Mouse (Mus musculus): ENCODE measurements around the gene Srrm3. TPM values are rescaled to one million over a fixed set of nuclear protein-coding genes. Genes with fewer than 3 reads are reported as not detected.

The Srrm3 gene
- polyA plus RNA-seq, 1 experiment from 2014 or later = 49.3 TPM

DNA sequence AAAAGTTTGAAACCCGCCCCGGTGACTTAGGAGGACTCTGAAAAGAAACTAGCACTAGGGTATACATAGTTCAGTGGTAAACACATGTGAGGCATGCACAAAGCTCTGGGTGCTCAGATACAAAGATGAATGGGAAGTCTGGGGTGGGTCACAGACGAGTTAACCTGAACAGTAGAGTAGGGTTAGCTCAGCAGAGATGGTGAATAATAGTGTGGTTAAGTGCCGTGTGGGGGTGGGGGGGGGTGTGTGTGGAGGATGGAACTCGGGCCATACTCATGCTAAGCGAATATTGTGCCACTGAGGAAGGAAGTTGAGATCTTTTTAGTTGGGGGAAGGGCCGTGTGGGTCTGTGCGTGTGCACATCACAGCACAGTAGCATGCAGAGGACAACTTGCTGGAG, 26.4 kb upstream of the Srrm3 start:
- no peak overlapping the region for H3K27ac ChIP-seq
- ATAC-seq (ENCODE audit: low FRiP score) = no peak
- H3K4me2 ChIP-seq (replicated peaks) = peak overlapping the region; percentile 89; the same call in 1 of the 2 replicates
- H3K27me3 ChIP-seq (ENCODE audit: control insufficient read depth, insufficient read depth, low read length) = no peaks in the 10 kb centered on the region
- peaks cover 36% of the 10 kb centered on the region for H3K36me3 ChIP-seq (replicated peaks; ENCODE audit: control insufficient read depth, insufficient read depth)
- no peak overlapping the region for H3K4me3 ChIP-seq (replicated peaks; ENCODE audit: low read length)
- 0 out of 2 replicates have a peak overlapping the region, but pooled peaks have one; percentile 81 for H3K9ac ChIP-seq
- H3K9me3 ChIP-seq (ENCODE audit: control insufficient read depth, low read length) = no peaks in the 10 kb centered on the region
- no peak for DNase-seq (ENCODE audit: low spot score)
- H3K4me1 ChIP-seq (replicated peaks; ENCODE audit: control insufficient read depth, insufficient read depth, low read length) = peaks cover 20% of the 10 kb centered on the region
- 86% methylated on average over 8 of the region's 8 CpGs for WGBS

DNA sequence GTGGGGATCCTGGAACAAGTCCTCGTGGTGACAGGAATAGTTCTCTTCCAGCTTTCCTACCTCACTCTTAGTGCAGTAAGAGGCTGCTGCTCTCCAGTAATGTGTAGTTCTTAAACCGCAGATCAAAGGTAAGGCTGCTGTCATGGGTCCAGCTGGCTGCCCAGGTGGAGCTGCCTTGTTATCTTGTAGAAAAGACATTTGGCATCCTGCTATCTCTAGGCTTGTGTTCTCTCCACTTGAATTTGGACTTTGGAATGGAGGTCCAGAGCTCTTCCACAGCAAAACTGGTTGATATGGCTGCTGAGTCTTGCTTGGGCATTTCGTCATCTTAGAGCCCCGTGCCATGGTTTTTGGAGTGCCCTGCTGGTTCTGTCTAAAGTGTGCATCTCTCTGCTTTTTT, 23.8 kb upstream of the Srrm3 start:
- Histone ChIP-seq H3K27ac (no peak overlapping the region), H3K4me1 (replicated peaks; ENCODE audit: control insufficient read depth, insufficient read depth, low read length) (peaks cover 15% of the 10 kb centered on the region), H3K4me3 (replicated peaks; ENCODE audit: low read length) (no peak overlapping the region), H3K27me3 (ENCODE audit: control insufficient read depth, insufficient read depth, low read length) (no peaks in the 10 kb centered on the region), H3K36me3 (replicated peaks; ENCODE audit: control insufficient read depth, insufficient read depth) (peaks cover 62% of the 10 kb centered on the region), H3K4me2 (replicated peaks) (no peak overlapping the region), H3K9me3 (ENCODE audit: control insufficient read depth, low read length) (no peaks in the 10 kb centered on the region), H3K9ac (no peak overlapping the region)
- 94% methylated on average over 4 of the region's 4 CpGs for WGBS
- ATAC-seq (ENCODE audit: low FRiP score) = no peak
- DNase-seq (ENCODE audit: low spot score) = no peak

DNA sequence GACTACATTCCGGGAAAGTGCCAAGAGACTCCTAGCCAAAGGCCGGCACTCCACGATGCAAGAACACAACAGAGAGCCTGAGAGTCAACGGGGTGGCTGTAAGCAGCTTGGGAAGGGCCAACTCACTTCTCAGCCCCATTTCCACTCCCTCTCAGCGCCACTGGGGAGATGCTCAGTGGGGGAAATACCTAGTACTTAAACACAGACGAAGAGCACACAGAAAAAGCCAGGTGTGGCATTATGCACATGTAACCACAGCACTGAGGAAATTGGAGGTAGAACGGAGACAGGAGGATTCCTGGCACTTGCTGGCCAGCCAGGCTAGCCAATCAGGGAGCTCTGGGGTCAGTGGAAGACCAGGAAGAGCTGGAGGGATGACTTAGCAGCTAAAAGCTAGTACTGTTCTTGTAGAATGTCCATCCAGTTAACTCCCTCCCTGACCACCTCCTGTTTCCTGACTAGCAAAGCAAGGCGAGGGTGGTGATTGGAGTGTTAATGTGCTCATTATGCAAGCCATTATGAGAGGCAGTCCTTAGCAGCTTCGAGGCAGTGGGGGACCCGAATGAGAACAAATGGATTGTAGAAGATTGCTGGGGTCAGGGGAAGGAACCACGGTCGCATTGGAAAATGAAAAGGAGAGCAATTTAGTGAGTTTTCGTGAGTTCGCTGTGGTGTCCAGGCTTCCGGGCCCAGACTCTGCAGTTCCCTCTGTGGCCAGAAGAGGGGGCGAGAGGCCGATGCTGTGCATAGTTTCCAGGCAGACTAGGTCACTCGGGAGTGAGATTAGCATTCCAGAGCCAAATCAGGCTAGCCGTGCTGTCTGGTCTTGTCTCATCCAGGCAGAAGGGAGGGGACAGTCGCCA, 12.5 kb upstream of the Srrm3 start:
- peak overlapping the region; percentile 45 for H3K9ac ChIP-seq
- WGBS = 9% methylated on average over 20 of the region's 20 CpGs

DNA sequence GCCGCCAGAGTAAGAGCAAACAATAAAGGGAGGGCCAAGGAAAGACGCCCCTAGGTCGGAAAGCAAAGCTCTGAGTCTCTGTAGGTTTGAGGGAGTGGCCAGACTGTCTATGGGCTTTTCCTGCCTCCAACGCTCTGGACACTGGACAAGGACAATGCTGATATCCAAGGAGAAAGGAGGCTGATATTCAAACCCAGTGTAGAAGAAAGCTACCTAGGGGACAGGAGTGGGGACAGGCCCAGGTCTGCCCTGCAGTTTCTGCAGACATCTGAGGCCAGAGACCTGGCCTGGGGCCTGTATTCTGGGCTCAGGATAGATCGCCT, 11.9 kb upstream of the Srrm3 start:
- Histone ChIP-seq H3K9me3 (ENCODE audit: control insufficient read depth, low read length) (no peaks in the 10 kb centered on the region), H3K27ac (peak overlapping the region; percentile 89), H3K36me3 (replicated peaks; ENCODE audit: control insufficient read depth, insufficient read depth) (peaks cover 24% of the 10 kb centered on the region), H3K4me2 (replicated peaks) (peak overlapping the region; percentile 22), H3K27me3 (ENCODE audit: control insufficient read depth, insufficient read depth, low read length) (no peaks in the 10 kb centered on the region), H3K9ac (peak overlapping the region; percentile 45), H3K4me1 (replicated peaks; ENCODE audit: control insufficient read depth, insufficient read depth, low read length) (peaks cover 6% of the 10 kb centered on the region; the same call in 1 of the 2 replicates), H3K4me3 (replicated peaks; ENCODE audit: low read length) (no peak overlapping the region)
- DNase-seq (ENCODE audit: low spot score) (no peak), ATAC-seq (ENCODE audit: low FRiP score) (no peak; the same call in 1 of the 2 replicates)
- 6% methylated on average over 5 of the region's 5 CpGs for WGBS

More for the DNA sequence above, 12.5 kb upstream of the Srrm3 start:
- peak overlapping the region; percentile 22 for H3K4me2 ChIP-seq (replicated peaks)
- H3K27ac ChIP-seq = peak overlapping the region; percentile 89
- peaks cover 30% of the 10 kb centered on the region for H3K36me3 ChIP-seq (replicated peaks; ENCODE audit: control insufficient read depth, insufficient read depth)
- DNase-seq (ENCODE audit: low spot score) = peak; percentile 93
- H3K4me3 ChIP-seq (replicated peaks; ENCODE audit: low read length) = peak overlapping the region; percentile 2; the same call in 1 of the 2 replicates
- ATAC-seq (ENCODE audit: low FRiP score) = peak; percentile 88
- peaks cover 6% of the 10 kb centered on the region; the same call in 1 of the 2 replicates for H3K4me1 ChIP-seq (replicated peaks; ENCODE audit: control insufficient read depth, insufficient read depth, low read length)
- H3K9me3 ChIP-seq (ENCODE audit: control insufficient read depth, low read length) = no peaks in the 10 kb centered on the region
- H3K27me3 ChIP-seq (ENCODE audit: control insufficient read depth, insufficient read depth, low read length) = no peaks in the 10 kb centered on the region

DNA sequence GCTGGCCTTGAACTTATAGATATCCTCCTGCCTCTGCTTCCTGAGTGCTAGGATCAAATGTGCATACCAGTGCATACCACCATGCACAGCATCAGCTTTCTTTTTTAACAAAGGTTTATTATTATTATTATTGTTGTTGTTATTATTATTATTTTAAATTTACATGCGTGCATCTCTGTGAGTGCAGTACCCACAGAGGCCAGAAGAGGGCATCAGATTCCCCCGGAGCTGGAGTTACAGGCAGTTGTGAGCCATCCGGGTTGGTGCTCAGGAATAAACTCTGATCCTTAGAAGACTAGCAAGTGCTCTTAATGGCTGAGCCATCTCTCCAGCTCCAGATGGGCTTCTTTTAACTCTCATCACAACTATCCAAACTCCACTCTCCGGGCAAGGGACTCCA, 6.9 kb upstream of the Srrm3 start:
- H3K9ac ChIP-seq = no peak overlapping the region
- H3K4me2 ChIP-seq (replicated peaks) = no peak overlapping the region
- ATAC-seq (ENCODE audit: low FRiP score) = no peak
- no peaks in the 10 kb centered on the region for H3K27me3 ChIP-seq (ENCODE audit: control insufficient read depth, insufficient read depth, low read length)
- no peaks in the 10 kb centered on the region for H3K36me3 ChIP-seq (replicated peaks; ENCODE audit: control insufficient read depth, insufficient read depth)
- 48% methylated on average over 4 of the region's 4 CpGs for WGBS
- no peak overlapping the region for H3K4me3 ChIP-seq (replicated peaks; ENCODE audit: low read length)
- no peak overlapping the region; the same call in 1 of the 2 replicates for H3K27ac ChIP-seq
- no peaks in the 10 kb centered on the region for H3K9me3 ChIP-seq (ENCODE audit: control insufficient read depth, low read length)
- no peak for DNase-seq (ENCODE audit: low spot score)
- H3K4me1 ChIP-seq (replicated peaks; ENCODE audit: control insufficient read depth, insufficient read depth, low read length) = peaks cover 12% of the 10 kb centered on the region

DNA sequence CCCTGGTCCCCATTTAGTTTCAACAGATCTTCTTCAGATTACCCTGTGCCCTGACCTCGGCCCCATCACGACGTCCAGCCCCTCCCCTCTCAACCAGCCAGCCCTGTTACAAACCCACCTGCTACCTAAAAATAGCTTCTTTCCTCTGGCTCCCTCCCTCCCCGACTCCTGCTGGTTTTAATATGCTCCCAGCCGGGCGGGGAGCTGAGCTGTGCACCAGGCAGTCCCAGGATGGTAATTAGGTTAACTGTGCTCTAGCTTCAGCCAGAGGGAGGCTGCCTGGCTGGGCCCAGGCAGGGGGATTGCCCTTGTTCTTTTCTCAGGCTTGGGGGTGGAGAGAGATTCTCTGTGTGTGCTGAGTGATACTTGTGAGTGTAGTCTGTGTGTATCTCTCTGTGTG, 5.8 kb upstream of the Srrm3 start:
- no peaks in the 10 kb centered on the region for H3K9me3 ChIP-seq (ENCODE audit: control insufficient read depth, low read length)
- WGBS = 2% methylated on average over 6 of the region's 6 CpGs
- no peak for DNase-seq (ENCODE audit: low spot score)

DNA sequence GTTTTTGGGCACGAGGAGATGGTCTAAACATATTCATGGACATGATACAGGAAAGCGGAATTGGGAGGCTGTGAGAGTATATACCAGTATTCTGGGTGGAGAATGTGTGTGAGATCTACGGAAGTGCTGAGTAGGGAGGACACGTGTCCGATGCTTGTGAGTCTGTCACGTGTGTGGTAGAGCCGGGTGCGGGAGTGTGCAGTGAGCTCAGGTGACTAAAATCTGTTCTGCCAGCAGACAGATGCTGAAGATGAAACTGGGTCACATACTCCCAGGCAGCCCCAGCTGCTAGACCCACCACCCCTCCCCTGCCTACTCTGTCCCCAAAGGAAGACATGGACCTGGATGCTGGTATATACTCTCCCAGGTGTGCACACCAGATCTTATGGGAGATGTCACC, 4.0 kb upstream of the Srrm3 start:
- H3K4me3 ChIP-seq (replicated peaks; ENCODE audit: low read length) = no peak overlapping the region
- H3K36me3 ChIP-seq (replicated peaks; ENCODE audit: control insufficient read depth, insufficient read depth) = no peaks in the 10 kb centered on the region
- H3K27me3 ChIP-seq (ENCODE audit: control insufficient read depth, insufficient read depth, low read length) = no peaks in the 10 kb centered on the region
- no peak overlapping the region for H3K27ac ChIP-seq
- no peak overlapping the region for H3K4me2 ChIP-seq (replicated peaks)
- WGBS = 86% methylated on average over 8 of the region's 8 CpGs
- peaks cover 12% of the 10 kb centered on the region for H3K4me1 ChIP-seq (replicated peaks; ENCODE audit: control insufficient read depth, insufficient read depth, low read length)
- no peak overlapping the region for H3K9ac ChIP-seq
- ATAC-seq (ENCODE audit: low FRiP score) = no peak
- H3K9me3 ChIP-seq (ENCODE audit: control insufficient read depth, low read length) = no peaks in the 10 kb centered on the region
- no peak for DNase-seq (ENCODE audit: low spot score)

More for the DNA sequence above, 5.8 kb upstream of the Srrm3 start:
- H3K4me1 ChIP-seq (replicated peaks; ENCODE audit: control insufficient read depth, insufficient read depth, low read length) = peaks cover 7% of the 10 kb centered on the region
- no peak overlapping the region for H3K4me2 ChIP-seq (replicated peaks)
- peak; percentile 55; the same call in 1 of the 2 replicates for ATAC-seq (ENCODE audit: low FRiP score)
- no peaks in the 10 kb centered on the region for H3K36me3 ChIP-seq (replicated peaks; ENCODE audit: control insufficient read depth, insufficient read depth)
- H3K4me3 ChIP-seq (replicated peaks; ENCODE audit: low read length) = no peak overlapping the region
- H3K27me3 ChIP-seq (ENCODE audit: control insufficient read depth, insufficient read depth, low read length) = no peaks in the 10 kb centered on the region
- H3K27ac ChIP-seq = peak overlapping the region; percentile 73
- no peak overlapping the region for H3K9ac ChIP-seq

DNA sequence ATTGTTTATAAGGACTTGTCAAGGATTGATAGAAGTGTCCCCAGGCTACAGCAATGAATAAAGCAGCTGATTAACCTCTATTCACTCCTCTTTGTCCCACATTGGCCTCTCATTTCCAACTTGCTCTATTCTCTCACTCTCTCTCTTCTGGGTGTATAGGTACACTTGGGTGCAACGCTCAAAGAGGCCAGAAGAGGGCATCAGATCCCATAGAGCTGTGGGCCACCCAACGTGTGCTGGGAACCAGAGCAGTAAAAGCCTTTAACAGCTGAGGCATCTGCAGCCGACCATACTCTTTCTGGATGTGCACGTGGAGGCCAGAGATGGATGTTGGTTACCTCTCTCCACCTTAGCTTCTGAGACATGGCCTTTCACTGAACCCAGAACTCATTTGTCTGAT, 3.6 kb upstream of the Srrm3 start:
- ATAC-seq (ENCODE audit: low FRiP score) = no peak
- Histone ChIP-seq H3K27ac (no peak overlapping the region), H3K4me3 (replicated peaks; ENCODE audit: low read length) (no peak overlapping the region), H3K27me3 (ENCODE audit: control insufficient read depth, insufficient read depth, low read length) (no peaks in the 10 kb centered on the region), H3K9ac (no peak overlapping the region), H3K4me1 (replicated peaks; ENCODE audit: control insufficient read depth, insufficient read depth, low read length) (peaks cover 17% of the 10 kb centered on the region), H3K4me2 (replicated peaks) (no peak overlapping the region), H3K9me3 (ENCODE audit: control insufficient read depth, low read length) (no peaks in the 10 kb centered on the region), H3K36me3 (replicated peaks; ENCODE audit: control insufficient read depth, insufficient read depth) (no peaks in the 10 kb centered on the region)
- 70% methylated on average over 4 of the region's 4 CpGs for WGBS
- DNase-seq (ENCODE audit: low spot score) = no peak

DNA sequence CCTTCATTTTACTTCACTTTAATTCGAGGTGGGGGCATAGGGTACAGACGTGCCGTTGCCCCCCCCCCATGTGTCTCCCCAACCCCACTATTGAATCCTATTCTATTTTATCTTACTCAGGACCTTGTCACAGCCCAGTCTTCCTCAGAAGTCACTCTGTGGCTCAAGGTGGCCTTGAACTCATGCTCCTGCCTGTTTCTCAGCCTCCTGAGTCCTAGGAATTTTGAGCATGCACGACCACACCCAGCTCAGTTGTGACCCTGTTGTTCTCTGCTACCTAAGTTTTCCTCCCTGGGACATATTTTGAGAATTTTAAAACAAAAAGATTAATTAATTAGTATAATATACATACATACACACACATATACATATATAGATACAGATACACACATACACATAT, 3.0 kb upstream of the Srrm3 start:
- H3K9ac ChIP-seq = no peak overlapping the region
- 88% methylated on average over 4 of the region's 4 CpGs for WGBS
- no peaks in the 10 kb centered on the region for H3K27me3 ChIP-seq (ENCODE audit: control insufficient read depth, insufficient read depth, low read length)
- H3K27ac ChIP-seq = no peak overlapping the region
- ATAC-seq (ENCODE audit: low FRiP score) = no peak
- H3K4me3 ChIP-seq (replicated peaks; ENCODE audit: low read length) = no peak overlapping the region
- no peak for DNase-seq (ENCODE audit: low spot score)
- no peak overlapping the region for H3K4me2 ChIP-seq (replicated peaks)
- H3K36me3 ChIP-seq (replicated peaks; ENCODE audit: control insufficient read depth, insufficient read depth) = no peaks in the 10 kb centered on the region
- no peaks in the 10 kb centered on the region for H3K9me3 ChIP-seq (ENCODE audit: control insufficient read depth, low read length)
- peaks cover 19% of the 10 kb centered on the region for H3K4me1 ChIP-seq (replicated peaks; ENCODE audit: control insufficient read depth, insufficient read depth, low read length)

Measured in hindbrain, embryonic 14.5 days (tissue).